Mouse (Mus musculus): Measurements from ENCODE around the gene Sez6l. TPM values are rescaled to one million over a fixed set of nuclear protein-coding genes. Genes with fewer than 3 reads are reported as not detected.
"Not testable (repeated sequence)": the region's sequence is repeated elsewhere in the genome, so short reads cannot be mapped to it uniquely, and the experiment has no call there.

Sez6l gene
- total RNA-seq, 4 experiments from 2014 or later: 0.08 to 0.22 (median 0.17) TPM

DNA sequence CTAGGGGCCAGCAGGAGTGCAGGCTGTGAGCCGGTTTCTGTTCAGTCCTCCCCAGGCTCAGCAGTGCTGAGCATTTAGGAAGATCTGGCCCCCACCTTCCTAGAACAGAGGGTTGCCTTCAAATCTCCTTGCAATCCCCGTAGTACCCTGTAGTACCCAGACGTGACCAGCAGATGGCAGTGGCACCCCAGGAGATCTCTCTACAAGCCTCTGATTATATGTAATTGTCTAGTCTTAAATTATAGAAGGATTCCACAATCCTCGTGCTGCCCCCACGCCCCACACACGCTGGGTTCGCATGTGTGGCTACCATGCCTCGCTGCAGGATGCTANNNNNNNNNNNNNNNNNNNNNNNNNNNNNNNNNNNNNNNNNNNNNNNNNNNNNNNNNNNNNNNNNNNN is 144.0 kb downstream of the Sez6l start:
- peak; percentile 58 for DNase-seq (ENCODE audit: low spot score)

DNA sequence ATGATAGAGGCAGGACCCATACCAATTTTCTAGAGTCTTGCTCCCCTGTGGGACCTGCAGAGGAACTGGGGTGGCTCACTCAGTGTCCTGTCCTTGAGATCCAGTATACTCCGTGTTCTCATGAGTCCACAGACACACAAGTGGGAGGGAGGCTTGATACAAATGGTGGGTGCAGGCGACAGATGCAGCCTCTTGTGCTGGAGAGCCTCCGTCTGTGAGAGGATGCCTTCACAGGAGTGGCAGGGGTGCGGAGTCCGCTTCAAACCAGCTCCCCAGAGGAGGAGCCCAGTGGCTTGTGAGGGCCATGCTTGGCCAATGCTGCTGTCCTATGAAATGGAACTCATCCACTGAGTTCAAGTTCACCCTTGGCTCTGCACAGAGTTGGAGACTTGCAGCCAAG is 145.0 kb downstream of the Sez6l start:
- DNase-seq (ENCODE audit: low spot score): no peak

DNA sequence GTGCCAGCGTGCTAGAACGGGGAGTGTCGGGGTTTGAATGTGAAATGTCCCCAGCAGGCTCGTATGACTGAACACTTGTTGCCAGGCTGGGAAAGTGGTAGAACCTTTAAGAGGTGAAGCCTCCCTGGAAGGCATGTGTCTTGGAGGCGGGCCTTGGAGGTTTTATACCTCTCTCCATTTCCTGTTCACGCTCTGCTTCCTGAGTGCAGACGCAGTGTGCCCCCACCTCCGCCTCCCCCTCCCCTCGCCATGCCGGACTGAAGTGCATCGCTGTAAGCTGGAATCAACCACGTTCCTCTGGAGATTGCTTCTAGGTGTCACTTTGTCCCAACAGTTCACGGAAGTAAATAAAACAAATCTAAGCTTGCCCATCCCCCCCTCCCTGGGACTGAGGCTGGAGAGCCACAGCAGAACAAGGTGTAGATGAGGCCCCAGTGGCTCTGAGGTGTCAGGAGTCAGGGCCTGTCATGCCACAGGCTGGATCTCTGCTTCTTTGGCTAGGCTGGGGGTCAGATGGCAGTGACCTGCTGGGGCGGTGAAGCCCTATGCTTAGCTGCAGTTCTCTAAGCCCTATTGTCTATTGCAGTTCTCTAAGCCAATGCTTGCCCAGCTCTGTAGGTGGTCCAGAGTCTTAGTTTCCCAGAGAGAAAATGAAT is 145.7 kb downstream of the Sez6l start:
- DNase-seq (ENCODE audit: low spot score): no peak

DNA sequence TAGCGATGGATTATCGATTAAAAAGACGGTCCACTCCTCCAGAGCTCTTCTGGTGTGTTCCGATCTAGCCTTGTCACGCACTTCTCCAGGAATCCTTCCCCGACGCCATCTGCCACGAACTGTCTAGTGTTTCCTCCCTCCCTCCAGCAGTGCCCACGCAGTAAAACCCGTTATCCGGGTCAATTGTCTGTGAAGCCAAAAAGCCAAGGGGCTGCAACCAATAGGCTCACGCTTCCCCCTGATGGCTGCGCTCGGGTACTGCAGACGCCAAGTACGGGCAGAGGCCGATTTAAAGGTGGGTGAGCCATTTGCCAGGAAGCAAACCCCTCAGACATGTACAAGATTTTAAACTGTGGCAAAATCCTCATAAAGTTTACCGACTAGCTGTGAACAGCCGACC is 148.0 kb downstream of the Sez6l start:
- DNase-seq (ENCODE audit: low spot score): peak; percentile 29

DNA sequence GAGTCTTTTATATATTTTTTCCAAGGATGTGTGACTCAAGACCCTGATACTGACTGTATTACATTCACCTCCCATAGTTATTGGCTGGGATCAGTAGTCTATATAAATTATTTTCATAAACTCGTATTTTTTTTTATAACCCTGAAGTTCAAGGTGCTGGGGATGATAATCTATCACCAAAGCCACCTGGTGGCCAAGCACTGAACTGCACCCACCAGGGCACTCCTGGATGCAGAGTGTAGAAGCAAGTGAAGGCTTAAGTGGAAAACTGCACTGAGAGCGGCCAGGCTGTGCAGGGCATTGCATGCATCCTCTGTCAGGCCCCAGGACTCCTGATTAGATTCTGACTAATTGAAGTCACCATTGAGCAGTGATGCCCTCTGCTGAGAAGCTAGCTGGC is 149.7 kb downstream of the Sez6l start:
- peak; percentile 29 for DNase-seq (ENCODE audit: low spot score)

DNA sequence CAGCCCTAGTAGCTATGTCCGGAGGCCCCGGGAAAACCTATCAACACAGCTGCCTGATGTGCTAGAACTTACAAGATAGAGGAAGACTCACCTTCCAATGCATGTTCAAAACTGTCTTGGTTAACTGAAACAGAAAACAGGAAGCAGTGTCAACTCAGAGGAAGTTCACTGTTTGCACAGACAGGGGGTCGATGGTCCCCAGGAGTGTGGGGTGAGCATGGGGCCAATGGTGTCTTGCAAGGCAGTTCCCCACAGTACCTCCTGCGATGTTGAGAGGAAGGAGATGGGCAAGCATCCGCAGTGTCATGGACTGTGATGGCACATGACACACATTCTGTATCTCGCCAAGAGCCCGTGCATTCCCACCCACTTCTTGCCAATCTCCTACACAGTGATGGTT is 150.3 kb downstream of the Sez6l start:
- no peak for DNase-seq (ENCODE audit: low spot score)

DNA sequence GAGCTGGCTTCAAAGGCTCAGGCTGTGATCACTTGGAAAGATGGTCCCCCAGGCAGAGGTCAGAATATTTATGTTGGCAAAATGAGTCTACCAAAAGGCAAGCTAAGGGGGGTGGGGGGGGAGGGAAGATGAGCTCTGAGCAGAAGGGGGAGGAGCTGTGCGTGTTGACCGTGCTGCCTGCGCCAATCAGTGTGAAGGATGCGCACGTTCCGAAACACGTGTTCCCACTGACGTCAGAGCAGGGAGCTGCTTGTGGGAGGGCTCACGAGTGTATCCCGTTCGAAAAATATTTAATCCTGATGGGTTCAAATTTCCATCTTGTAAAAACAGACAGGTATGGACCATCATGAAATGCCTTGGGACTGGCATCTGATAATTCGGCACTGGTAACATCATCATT is 157.4 kb downstream of the Sez6l start:
- no peak for DNase-seq (ENCODE audit: low spot score)

DNA sequence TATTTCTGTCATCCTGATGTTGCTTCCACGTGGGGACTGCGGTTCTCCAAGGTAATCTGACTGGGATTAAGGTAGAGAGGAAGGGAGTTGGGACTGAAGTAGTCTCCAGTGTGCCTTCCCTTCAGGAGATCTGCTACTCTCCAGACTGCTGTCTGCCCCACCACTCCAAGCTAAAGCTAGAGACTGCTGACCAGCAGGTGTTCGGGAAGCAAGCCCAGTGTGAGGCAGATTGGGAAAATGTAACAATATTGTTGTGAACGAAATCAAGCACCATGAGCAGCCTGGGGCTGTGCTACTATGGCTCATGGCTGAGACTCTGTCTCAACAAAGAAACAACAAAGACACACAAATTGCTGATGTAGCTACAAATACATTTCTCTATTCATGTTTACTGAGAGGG is 159.0 kb downstream of the Sez6l start:
- no peak for DNase-seq (ENCODE audit: low spot score)

DNA sequence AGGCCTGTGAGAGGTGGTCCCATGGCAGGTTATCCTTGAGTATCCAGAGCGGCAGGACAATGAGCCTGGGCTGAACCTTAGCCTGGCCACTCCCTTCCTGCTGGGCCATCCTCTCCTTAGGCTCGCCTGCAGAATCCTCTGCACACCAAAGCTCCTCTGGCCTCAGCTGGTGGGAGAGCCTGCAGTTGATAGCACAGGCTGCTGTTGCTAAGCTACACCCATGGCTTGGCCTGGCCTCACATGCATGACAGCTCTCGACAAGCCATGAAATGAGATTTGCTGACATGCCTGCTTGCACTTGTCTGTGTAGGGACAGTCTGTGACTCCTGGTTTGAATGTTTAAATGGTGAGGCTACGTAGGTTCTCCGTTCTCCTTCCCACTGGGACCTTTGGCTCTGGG is 160.3 kb downstream of the Sez6l start:
- no peak for DNase-seq (ENCODE audit: low spot score)

DNA sequence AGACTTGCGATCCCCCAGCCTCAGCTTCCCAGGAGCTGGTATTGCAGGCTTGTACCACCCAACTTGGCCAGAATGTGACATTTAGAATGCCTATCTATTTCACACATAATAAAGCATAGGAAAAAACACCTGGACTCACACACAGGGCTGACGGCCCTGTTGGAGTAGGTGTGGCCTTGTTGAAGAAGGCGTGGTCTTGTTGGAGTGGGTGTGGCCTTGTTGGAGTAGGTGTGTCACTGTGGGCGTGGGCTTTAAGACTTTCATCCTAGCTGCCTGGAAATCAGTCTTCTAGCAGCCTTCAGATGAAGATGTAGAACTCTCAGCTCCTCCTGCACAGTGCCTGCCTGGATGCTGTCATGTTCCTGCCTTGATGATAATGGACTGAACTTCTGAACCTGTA is 164.2 kb downstream of the Sez6l start:
- not testable (repeated sequence) for DNase-seq (ENCODE audit: low spot score)

DNA sequence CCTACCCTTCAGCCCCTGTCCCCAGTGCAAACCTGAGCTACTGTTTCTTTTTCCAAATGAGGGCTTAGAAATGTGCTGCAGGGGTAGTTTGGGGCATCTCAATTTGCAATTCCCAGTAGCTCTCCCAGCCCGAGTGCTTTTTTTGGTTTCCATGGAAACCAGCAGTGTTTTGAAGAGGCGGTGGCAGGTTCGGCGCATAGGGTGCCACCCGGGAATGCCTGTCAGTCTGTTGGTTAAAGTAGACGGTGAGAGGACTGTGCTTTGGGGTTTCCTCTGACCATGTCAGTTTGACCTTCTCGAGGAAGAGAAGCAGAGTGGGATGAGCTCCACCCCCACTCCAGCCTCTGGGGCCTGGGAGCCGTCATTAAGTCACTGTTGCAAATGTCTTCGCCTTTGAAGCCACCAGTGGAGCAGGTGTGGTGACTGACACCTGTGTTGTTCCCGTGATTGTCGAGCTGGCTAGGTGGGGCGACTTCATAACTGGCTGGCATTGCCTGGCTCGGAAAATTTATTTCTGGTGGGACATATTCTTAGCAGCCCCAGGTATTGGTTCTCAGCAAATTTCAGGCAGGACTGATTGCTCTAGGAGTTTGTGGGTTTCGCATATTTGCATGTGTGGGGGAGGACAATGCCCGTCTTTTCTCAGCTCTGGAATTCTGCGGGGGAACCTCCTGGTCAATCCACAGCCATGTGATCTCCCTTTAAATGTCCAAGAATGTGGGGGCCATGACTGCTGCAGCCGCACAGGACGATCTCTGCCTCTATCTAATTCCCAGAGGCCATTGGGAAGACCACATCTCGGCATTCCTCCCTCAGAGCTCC is 165.3 kb downstream of the Sez6l start:
- no peak for DNase-seq (ENCODE audit: low spot score)

DNA sequence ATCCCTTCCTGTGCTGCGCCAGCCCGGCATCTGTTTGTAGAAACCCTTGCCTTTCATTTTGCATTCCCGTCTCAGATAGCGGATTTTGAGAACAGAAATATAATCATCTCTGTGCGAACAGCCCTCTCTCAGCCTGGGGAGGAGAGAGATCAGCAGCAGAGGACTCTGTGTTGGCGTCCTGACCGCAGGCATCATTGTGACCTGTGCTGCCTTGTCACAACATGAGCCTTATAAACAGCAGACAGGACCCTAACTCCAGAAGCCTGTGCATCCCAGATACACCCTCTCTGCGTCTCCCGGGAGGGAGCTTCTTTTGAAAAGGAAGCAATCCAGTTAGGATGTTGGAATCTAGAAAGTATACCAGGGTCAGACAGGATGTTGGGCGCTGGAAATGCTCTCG is 165.9 kb downstream of the Sez6l start:
- no peak for DNase-seq (ENCODE audit: low spot score)

DNA sequence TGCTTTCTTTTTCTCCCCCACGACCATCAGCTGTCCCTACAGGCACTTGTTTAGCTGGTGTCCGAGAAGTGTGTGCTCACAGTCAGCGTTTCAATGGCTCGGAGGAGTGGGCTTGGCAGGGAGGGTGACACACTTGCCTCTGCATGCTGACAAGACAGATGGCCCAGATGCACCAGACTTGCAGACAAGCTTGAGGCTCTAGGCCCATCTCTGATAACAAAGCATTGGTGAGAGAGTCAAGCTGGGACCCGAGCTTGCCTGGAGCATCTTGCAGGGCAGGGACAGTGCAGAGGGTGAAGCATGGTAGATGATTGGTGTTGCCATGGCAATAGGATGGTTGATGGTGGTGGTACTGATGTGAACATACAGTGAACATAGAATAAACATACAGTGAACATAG is 167.7 kb downstream of the Sez6l start:
- no peak for DNase-seq (ENCODE audit: low spot score)

DNA sequence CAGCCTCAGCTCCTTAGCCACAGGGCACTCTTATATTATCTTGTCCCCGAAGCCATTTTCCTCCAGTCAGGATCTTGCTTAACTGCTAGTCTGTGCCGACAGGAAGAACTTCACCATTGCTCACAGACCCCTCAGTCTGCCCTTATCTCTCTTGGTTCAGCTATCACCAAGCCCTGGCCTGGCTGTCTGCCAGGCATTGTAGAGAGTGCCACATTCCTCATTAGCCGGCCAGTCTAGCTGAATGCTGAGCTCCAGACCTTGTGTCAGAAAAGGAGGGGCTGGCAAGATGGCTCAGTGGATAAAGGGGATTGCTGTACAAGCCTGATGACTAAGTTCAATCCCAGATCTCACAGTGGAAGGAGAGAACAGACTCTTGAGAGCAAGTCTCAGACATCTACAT is 171.0 kb downstream of the Sez6l start:
- no peak for DNase-seq (ENCODE audit: low spot score)

DNA sequence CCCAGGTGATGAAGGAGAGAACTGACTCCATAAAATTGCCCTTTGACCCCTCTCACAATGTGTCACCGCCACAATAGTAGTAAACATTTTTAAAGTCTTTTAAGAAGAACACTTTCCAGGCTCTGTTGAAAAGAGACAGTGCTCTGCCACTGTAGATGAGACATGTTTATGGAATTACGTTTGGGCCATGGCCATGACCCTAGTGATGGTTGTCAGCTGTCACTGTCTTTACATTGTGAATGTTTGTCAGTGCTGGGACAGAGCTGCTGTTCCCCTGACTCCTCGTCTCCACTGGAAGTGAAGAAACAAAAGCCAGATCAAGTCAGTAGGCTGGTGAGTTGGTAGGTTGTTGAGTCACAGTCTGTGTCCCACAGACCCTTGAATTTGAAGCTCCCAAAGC is 174.5 kb downstream of the Sez6l start:
- DNase-seq (ENCODE audit: low spot score): no peak

DNA sequence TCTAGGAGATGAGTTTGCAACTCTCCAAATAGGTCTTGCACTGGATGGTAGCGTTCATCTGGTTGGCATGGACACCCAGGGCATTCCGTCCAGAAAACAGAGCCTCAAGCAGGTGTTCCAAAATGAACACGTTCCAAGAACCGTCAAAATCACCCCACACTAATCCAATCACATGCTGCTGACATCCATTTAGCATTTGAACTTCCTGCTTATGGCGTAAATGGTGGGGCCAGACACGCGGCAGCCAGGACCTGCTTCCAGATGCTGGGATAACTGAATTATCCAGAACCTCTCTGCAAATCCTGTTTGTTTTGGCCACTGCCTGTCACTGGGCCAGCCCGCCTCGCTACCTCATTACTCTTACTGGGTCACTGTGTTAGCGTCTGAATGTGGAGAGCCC is 177.7 kb downstream of the Sez6l start:
- no peak for DNase-seq (ENCODE audit: low spot score)

DNA sequence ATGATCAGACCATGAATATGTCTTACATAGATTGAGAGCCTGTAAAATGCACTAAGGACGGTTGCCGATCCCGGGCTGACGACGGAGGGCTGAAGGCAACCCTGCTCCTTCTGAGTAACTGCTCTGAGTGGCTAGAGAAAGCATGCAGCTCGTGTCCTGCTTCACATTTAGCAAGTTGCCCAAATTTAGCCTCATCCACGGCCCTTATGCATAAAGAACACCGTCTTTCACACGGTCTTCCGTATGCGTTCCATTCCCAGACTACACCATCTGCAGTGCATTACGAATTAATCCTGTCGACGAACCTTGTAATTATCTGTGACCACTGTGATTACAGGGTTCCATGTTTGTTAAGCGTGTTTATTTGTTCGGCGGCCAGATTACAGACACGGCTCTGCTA is 180.9 kb downstream of the Sez6l start:
- DNase-seq (ENCODE audit: low spot score): no peak

DNA sequence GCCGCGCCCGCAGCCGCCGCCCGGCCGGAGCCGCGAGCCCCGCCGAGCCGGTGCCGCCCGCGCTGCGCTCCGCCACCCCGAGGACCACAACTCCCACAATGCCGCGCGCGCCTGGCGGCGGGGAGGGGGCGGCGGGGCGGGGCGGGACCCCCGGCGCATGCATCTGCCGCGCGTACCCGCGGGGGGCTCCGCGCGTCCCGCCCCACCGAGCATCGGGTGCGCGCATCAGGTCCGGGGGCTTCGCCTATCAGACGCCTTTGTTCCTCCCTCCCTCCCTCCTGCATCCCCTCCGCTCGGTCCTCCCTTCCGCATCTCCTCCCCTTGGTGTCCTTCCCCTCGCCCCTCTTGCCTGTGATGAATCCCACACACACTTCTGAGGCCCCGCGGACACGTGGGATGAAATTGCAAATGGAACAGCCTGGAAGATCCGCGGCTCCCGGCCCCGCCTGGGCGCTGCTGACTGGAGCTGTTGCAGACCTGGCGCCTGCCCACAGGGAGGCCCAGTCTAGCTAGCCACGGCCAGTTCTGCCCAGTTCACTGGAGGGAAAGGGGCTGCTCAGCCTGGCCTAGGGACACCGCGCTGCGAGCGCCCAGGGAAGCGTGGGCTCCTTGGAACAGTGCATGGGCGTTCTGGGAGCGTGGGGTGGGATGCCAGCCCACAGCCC is 182.1 kb downstream of the Sez6l start, which contains the start of gene Asphd2:
TSS of gene Asphd2 (minus strand) at position 88 of the 665 bp plus-strand sequence.
- no peak for DNase-seq (ENCODE audit: low spot score)

DNA sequence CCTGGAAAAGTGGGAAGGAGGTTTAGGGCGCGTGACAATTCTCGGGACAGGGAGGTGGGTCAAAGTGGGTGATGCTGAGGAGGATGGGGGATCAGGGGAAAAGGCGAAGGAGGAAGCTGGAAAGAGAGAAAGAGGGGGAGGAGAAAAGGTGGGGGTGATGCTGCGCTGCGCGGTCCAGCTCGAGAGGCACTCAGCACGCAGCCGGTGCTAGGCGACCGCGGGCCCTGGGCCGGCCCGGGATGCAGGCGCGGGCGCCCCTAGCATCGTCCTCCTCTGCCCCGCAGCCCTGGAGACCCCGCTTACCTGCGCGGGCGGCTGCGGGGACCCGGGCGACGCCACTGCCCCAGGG is 182.6 kb downstream of the Sez6l start:
- no peak for DNase-seq (ENCODE audit: low spot score)

DNA sequence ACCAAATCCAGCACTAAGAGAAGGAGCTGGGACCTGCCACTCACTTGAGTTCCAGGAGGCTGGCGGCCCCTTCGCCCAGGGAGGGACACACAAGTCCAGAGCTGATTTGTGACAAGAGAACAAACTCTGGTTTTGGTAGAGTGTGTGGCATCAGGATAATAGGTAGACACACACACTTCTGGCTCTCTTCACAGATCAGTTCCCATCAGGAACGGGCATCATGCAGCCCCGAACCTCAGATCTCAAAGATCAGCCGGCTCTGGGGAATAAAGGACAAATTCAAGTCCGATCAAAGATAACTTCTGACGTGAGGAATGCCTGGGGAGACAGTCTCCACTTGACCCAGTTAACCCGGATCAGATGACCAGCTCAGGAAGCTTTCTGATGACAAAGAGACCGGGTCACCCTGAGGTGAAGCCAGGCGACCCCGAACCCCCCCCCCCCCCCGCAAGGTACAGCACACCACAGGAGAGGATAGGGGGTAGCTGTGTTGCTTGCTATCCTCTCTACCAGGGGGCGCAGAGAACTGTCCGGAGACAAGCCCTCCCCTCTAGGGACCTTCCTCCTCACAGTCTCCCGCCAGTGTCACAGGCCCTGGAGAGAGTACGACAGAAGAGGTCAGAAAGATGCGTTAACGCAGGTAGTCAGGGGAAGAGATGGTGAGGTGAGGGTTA is 183.1 kb downstream of the Sez6l start:
- DNase-seq (ENCODE audit: low spot score): no peak

DNA sequence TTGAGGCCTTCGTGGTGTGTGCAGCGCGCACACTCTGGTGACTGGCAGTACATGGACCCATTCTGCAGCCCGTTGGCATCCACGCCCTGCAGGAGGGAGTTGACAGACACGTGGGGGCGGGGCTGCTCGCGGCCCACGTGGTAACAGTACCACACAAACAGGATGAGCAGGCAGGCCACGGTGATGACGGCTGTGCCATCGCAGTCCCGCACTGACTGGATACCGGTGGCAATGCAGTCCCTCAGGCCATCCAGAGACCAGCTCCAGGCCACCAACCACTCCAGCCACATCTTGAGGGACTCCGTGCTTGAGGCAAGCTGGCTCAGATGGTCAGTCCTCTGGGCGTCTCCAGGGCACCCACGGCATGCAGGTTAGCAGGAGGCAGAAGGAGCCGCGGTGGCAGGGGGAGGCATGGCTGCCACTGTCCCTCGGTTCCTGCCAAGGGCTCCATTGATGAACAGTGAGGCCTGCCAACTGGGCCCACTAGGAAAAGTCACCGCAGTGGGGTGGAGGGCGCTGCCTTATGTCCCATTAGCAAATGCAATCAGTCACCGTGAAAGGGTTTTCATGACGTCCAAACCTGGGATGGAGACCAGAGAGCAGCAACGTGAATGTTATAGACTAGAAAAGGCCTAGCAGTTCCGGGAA is 185.2 kb downstream of the Sez6l start:
- DNase-seq (ENCODE audit: low spot score): no peak

DNA sequence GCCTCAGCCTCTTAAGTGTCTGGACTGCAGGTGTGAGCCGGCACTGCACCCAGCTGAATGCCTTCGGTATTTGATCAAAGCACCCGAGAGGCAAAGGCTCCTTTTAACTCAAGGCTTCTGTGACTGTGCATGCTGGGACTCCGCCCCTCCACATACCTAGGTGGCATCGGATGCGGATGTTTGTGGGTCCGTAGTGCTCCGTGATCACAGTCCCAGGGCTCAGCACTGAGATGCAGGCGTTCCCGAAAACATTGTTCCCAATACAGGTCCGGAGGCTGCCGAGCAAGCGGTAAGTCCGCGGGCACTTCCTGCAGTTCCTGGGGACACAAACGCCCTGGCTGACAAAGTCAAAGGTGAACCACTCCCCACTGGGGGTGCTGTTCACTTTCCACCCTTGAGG is 186.0 kb downstream of the Sez6l start:
- no peak for DNase-seq (ENCODE audit: low spot score)
